Mouse (Mus musculus): ENCODE measurements around the gene Tbc1d10b. TPM values are rescaled to one million over a fixed set of nuclear protein-coding genes. Genes with fewer than 3 reads are reported as not detected.

Tbc1d10b gene
- polyA plus RNA-seq, 1 experiment from 2014 or later: 21.4 TPM

Other genes starting within 250 kb of the Tbc1d10b start
- gene Cdipt, start 232.6 kb downstream of the Tbc1d10b start, polyA plus RNA-seq (2014; fragmentation: Nextera tagmentation; extraction: Ambion mirVana): 105 and 109 TPM in 2 replicates
- 2.2 and 2.5 TPM in 2 replicates for gene Cdiptos, start 232.4 kb downstream of the Tbc1d10b start, polyA plus RNA-seq (2014; fragmentation: Nextera tagmentation; extraction: Ambion mirVana)
- gene Mvp, start 193.8 kb downstream of the Tbc1d10b start, polyA plus RNA-seq (2014; fragmentation: Nextera tagmentation; extraction: Ambion mirVana): 27.4 and 29.6 TPM in 2 replicates
- gene Pagr1b, start 192.0 kb downstream of the Tbc1d10b start, polyA plus RNA-seq (2014; fragmentation: Nextera tagmentation; extraction: Ambion mirVana): 0.45 and 0.86 TPM in 2 replicates
- 43.9 and 47.7 TPM in 2 replicates for gene Pagr1a, start 191.1 kb downstream of the Tbc1d10b start, polyA plus RNA-seq (2014; fragmentation: Nextera tagmentation; extraction: Ambion mirVana)
- gene Gm42742, start 187.4 kb downstream of the Tbc1d10b start, polyA plus RNA-seq (2014; fragmentation: Nextera tagmentation; extraction: Ambion mirVana): 41.8 and 46.3 TPM in 2 replicates
- gene Prrt2, start 187.3 kb downstream of the Tbc1d10b start, polyA plus RNA-seq (2014; fragmentation: Nextera tagmentation; extraction: Ambion mirVana): 9.2 and 9.5 TPM in 2 replicates
- gene Maz, start 181.4 kb downstream of the Tbc1d10b start, polyA plus RNA-seq (2014; fragmentation: Nextera tagmentation; extraction: Ambion mirVana): 55.1 and 61.9 TPM in 2 replicates
- 115 and 129 TPM in 2 replicates for gene Kif22, start 166.0 kb downstream of the Tbc1d10b start, polyA plus RNA-seq (2014; fragmentation: Nextera tagmentation; extraction: Ambion mirVana)
- gene Zg16, start 121.1 kb downstream of the Tbc1d10b start, polyA plus RNA-seq (2014; fragmentation: Nextera tagmentation; extraction: Ambion mirVana): 0.30 TPM in 1 of 2 replicates, not detected in the other
- gene AI467606, start 117.1 kb downstream of the Tbc1d10b start, polyA plus RNA-seq (2014; fragmentation: Nextera tagmentation; extraction: Ambion mirVana): 2.6 and 3.9 TPM in 2 replicates
- 2.9 TPM in 2 replicates for gene Qprt, start 86.2 kb downstream of the Tbc1d10b start, polyA plus RNA-seq (2014; fragmentation: Nextera tagmentation; extraction: Ambion mirVana)
- 0.22 and 0.39 TPM in 2 replicates for gene Spn, start 70.6 kb downstream of the Tbc1d10b start, polyA plus RNA-seq (2014; fragmentation: Nextera tagmentation; extraction: Ambion mirVana)
- 44.4 and 46.9 TPM in 2 replicates for gene Cd2bp2, start 12.4 kb downstream of the Tbc1d10b start, polyA plus RNA-seq (2014; fragmentation: Nextera tagmentation; extraction: Ambion mirVana)
- gene Mylpf, start 422 bp upstream of the Tbc1d10b start, polyA plus RNA-seq (2014; fragmentation: Nextera tagmentation; extraction: Ambion mirVana): 10.8 and 12.9 TPM in 2 replicates
- gene Zfp553, start 24.6 kb upstream of the Tbc1d10b start, polyA plus RNA-seq (2014; fragmentation: Nextera tagmentation; extraction: Ambion mirVana): 16.8 and 18.5 TPM in 2 replicates
- 12.9 and 14.4 TPM in 2 replicates for gene Sept1, start 24.7 kb upstream of the Tbc1d10b start, polyA plus RNA-seq (2014; fragmentation: Nextera tagmentation; extraction: Ambion mirVana)
- 47.6 and 52.2 TPM in 2 replicates for gene Zfp771, start 35.8 kb upstream of the Tbc1d10b start, polyA plus RNA-seq (2014; fragmentation: Nextera tagmentation; extraction: Ambion mirVana)
- 280 and 305 TPM in 2 replicates for gene Dctpp1, start 52.2 kb upstream of the Tbc1d10b start, polyA plus RNA-seq (2014; fragmentation: Nextera tagmentation; extraction: Ambion mirVana)
- gene Sephs2, start 65.6 kb upstream of the Tbc1d10b start, polyA plus RNA-seq (2014; fragmentation: Nextera tagmentation; extraction: Ambion mirVana): 153 and 183 TPM in 2 replicates
- gene Itgal, start 87.8 kb upstream of the Tbc1d10b start, polyA plus RNA-seq (2014; fragmentation: Nextera tagmentation; extraction: Ambion mirVana): 1.6 and 2.1 TPM in 2 replicates
- gene Zfp768, start 137.1 kb upstream of the Tbc1d10b start, polyA plus RNA-seq (2014; fragmentation: Nextera tagmentation; extraction: Ambion mirVana): 4.2 and 4.5 TPM in 2 replicates
- 9.8 and 11.3 TPM in 2 replicates for gene Zfp747, start 167.6 kb upstream of the Tbc1d10b start, polyA plus RNA-seq (2014; fragmentation: Nextera tagmentation; extraction: Ambion mirVana)
- 6.2 and 7.4 TPM in 2 replicates for gene 9130019O22Rik, start 178.7 kb upstream of the Tbc1d10b start, polyA plus RNA-seq (2014; fragmentation: Nextera tagmentation; extraction: Ambion mirVana)
- gene E430018J23Rik, start 185.2 kb upstream of the Tbc1d10b start, polyA plus RNA-seq (2014; fragmentation: Nextera tagmentation; extraction: Ambion mirVana): 9.2 and 9.7 TPM in 2 replicates
- gene Zfp764, start 198.4 kb upstream of the Tbc1d10b start, polyA plus RNA-seq (2014; fragmentation: Nextera tagmentation; extraction: Ambion mirVana): 9.6 and 10.6 TPM in 2 replicates
- 24.1 and 25.2 TPM in 2 replicates for gene Zfp688, start 213.6 kb upstream of the Tbc1d10b start, polyA plus RNA-seq (2014; fragmentation: Nextera tagmentation; extraction: Ambion mirVana)
- 6.7 and 7.6 TPM in 2 replicates for gene Zfp689, start 240.7 kb upstream of the Tbc1d10b start, polyA plus RNA-seq (2014; fragmentation: Nextera tagmentation; extraction: Ambion mirVana)

All from intestine, embryonic 14.5 days (tissue).